Mouse (Mus musculus) urinary bladder, postnatal 10 days (tissue): Measurements from ENCODE around the gene Cpeb3.

Experiments
- DNase-seq: peaks from one replicate; pipeline ENCODE4 v3.0.0; 2022; ENCODE audit warnings: low spot score

Gene Cpeb3

DNA sequence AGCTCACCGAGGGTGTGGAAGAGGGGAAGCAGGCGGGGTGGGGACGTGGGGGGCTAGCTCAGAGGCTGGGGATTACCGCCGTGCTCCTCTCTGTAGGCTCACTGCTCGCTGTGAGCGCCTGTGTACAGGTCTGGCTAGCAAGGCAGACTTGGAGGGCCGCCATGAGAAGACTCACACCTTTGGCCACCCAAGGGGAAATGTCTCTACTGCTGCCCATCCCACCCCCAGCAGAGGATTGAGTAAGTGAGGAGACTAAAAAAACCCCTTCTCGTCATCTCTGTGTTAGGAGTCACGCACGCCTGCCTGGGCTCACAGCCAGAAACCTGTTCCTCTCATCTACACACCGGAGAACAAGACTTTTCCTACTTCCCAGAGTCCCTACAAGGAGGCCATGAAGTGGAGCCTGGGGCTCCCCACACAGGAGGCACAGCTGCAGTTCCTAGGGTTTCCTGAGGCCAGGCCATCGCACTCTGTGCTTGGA, 182.5 kb downstream of the Cpeb3 start:
- DNase-seq: no peak

DNA sequence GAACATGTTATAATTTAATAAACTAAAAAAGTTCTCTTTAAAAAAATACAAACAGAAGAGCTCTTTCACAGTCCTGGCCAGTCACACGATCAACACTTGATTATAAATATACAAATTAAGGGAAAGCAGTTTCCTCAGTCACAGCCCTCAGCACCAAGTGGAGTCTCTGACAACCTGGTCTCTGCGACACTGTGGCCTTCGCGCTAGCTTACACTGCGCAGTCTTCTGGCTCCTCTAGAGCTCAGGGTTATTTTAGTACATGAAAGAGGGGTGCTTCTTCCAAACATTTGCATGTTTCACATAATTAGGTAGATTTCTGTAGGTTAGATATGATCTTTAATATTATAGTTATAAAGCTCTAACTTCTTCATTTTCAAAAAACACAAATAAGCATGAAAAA, 186.3 kb downstream of the Cpeb3 start:
- no peak for DNase-seq

DNA sequence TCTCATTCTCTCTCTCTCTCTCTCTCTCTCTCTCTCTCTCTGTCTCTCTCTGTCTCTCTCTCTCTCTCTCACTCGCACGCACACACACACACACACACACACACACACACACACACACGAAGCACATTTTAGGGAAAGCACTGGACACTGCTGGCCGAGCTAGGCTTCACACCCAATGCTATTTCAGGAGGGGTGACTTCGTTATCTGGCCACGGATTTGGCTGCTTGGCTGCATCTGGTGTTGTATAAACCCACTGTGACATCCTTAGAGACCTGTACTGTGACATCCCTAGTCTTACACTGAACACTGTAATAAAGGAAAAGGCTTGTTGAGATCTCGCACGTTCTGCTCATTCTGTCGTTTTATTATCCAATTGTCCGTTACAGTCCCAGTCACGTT, 187.4 kb downstream of the Cpeb3 start:
- no peak for DNase-seq

DNA sequence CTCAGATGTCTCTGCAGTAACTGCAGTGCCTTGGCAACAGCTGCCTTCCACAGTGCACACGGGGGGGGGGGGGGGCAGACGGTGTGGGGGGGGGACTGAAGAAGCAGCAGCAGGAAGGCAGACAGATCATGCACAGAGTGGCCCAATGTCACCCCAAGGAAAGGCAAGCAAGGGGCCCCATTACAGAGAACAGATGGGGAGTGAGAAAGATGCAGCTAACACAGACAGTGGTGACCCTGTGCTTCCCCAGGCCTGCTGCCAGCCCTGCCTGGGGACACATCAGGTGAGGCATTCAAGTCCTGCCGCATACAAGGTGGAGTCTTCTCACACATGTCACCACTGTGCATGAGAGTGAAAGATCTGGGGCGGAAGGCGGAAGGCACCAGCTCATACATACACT, 187.9 kb downstream of the Cpeb3 start:
- no peak for DNase-seq

DNA sequence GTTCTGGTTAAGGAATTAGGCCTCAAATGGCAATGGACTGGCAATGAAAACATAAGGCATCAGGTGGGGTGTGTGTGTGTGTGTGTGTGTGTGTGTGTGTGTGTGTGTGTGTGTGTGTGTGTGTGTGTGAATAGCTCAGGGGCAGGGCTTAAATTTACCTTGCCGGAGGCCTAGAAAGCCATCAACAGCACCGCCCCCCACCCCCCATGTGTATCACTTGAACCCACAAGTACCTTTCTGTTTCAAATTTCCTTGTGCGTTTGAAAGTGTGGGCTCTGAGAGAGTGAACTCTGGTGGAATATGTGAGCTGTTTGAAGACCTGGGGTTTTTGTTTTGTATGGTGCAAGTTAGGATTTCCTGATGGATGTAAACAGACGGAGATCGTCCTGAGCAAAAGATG, 189.5 kb downstream of the Cpeb3 start:
- no peak for DNase-seq

- DNase-seq: no peak
Observed at GRCm38 (mm10) chr19:37018411-37018810, 190.0 kb downstream of the Cpeb3 start.

- no peak for DNase-seq
Observed at GRCm38 (mm10) chr19:37016890-37017289, 191.5 kb downstream of the Cpeb3 start.

- no peak for DNase-seq
Observed at GRCm38 (mm10) chr19:37014173-37014939, 194.0 kb downstream of the Cpeb3 start.

- DNase-seq: no peak
Observed at GRCm38 (mm10) chr19:37013461-37013860, 194.9 kb downstream of the Cpeb3 start.

DNA sequence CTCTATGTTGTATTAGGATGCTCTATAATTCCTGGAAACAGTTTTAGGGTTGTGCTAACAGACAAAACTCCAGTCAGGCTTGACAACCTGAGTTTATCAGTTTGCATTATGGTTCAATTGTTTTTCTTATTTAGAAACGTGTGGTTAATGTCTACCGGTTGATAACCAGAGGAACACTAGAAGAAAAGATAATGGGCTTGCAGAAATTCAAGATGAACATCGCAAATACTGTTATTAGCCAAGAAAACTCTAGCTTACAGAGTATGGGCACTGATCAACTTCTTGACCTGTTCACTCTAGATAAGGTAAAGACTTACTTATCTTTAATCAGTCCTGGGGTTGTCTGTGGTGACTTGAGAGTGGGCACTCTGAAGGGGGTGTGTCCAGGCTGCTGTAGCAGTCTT, 198.5 kb downstream of the Cpeb3 start:
- DNase-seq: no peak

- DNase-seq: no peak
Observed at GRCm38 (mm10) chr19:37004557-37004956, 203.8 kb downstream of the Cpeb3 start.
